Comparison of ENCODE assay signal across 8 mouse cellular contexts in genomic region chr12:108834786-108835185, GRCm38 (mm10). TPM values are rescaled to one million over a fixed set of nuclear protein-coding genes. Genes with fewer than 3 reads are reported as not detected.
DNase-seq lines count a peak whose midpoint lies in the region; ATAC-seq and TF ChIP-seq lines count a peak whose summit lies in the region.

No protein-coding gene starts in this region.

- no peak for DNase-seq in kidney, postnatal 0 days (ENCODE audit: low spot score)
- no peak for DNase-seq in kidney, adult 18-20 months
- no peak for DNase-seq in embryonic facial prominence, embryonic 14.5 days (ENCODE audit: low spot score)
- DNase-seq in limb, embryonic 10.5 days (ENCODE audit: low spot score) = no peak
- no peak for DNase-seq in embryo, embryonic 11 days
- no peak for DNase-seq in natural killer cell, adult 2 months (ENCODE audit: low spot score in 2 of 2)
- no peak for DNase-seq in T-cell, adult 2 months (ENCODE audit: low spot score)

- H3K4me3 ChIP-seq in kidney, postnatal 0 days (replicated peaks; ENCODE audit: low read depth, low read length) = peak overlapping the region; percentile 58
- peak overlapping the region; percentile 79 for H3K4me3 ChIP-seq in embryonic facial prominence, embryonic 14.5 days (ENCODE audit: low read depth, low read length)
- H3K4me3 ChIP-seq in limb, embryonic 10.5 days = peak overlapping the region; percentile 79
- H3K4me3 ChIP-seq in neural tube, embryonic 12.5 days = peak overlapping the region; percentile 65

- H3K4me2 ChIP-seq in kidney, postnatal 0 days (ENCODE audit: low read length) = peak overlapping the region; percentile 94
- peak overlapping the region; percentile 82 for H3K4me2 ChIP-seq in embryonic facial prominence, embryonic 14.5 days (ENCODE audit: low read depth, low read length)
- H3K4me2 ChIP-seq in neural tube, embryonic 12.5 days (replicated peaks) = peak overlapping the region; percentile 97

- H3K36me3 ChIP-seq in kidney, postnatal 0 days (ENCODE audit: insufficient read depth, low read length) = no peaks in the 10 kb centered on the region
- H3K36me3 ChIP-seq in embryonic facial prominence, embryonic 14.5 days (ENCODE audit: control insufficient read depth, insufficient read depth, low read length) = peaks cover 12% of the 10 kb centered on the region
- peaks cover 47% of the 10 kb centered on the region for H3K36me3 ChIP-seq in limb, embryonic 10.5 days
- H3K36me3 ChIP-seq in neural tube, embryonic 12.5 days = peaks cover 8% of the 10 kb centered on the region; the same call in 1 of the 2 replicates

- WGBS in kidney, postnatal 0 days = 45% methylated on average over 5 of the region's 5 CpGs
- 35% methylated on average over 5 of the region's 5 CpGs for WGBS in embryonic facial prominence, embryonic 14.5 days
- 43% methylated on average over 5 of the region's 5 CpGs for WGBS in limb, embryonic 10.5 days
- 44% methylated on average over 5 of the region's 5 CpGs for WGBS in neural tube, embryonic 12.5 days

- no peak for ATAC-seq in kidney, postnatal 0 days (replicated peaks; ENCODE audit: low FRiP score, low read depth)
- no peak for ATAC-seq in embryonic facial prominence, embryonic 14.5 days (ENCODE audit: low read depth)
- ATAC-seq in neural tube, embryonic 12.5 days (ENCODE audit: low FRiP score, low read depth) = no peak

- TF ChIP-seq CTCF in kidney, postnatal 0 days (IDR thresholded peaks at IDR 0.05; ENCODE audit: low read depth) = no peak

- H3K9ac ChIP-seq in kidney, postnatal 0 days (ENCODE audit: low read depth, low read length) = peak overlapping the region; percentile 76; the same call in 1 of the 2 replicates
- H3K9ac ChIP-seq in embryonic facial prominence, embryonic 14.5 days (ENCODE audit: low read depth, low read length) = peak overlapping the region; percentile 82
- peak overlapping the region; percentile 74 for H3K9ac ChIP-seq in neural tube, embryonic 12.5 days

- no peaks in the 10 kb centered on the region for H3K9me3 ChIP-seq in kidney, postnatal 0 days (replicated peaks; ENCODE audit: low read length)
- no peaks in the 10 kb centered on the region for H3K9me3 ChIP-seq in embryonic facial prominence, embryonic 14.5 days (ENCODE audit: control insufficient read depth, low read length)
- no peaks in the 10 kb centered on the region for H3K9me3 ChIP-seq in limb, embryonic 10.5 days (replicated peaks)
- no peaks in the 10 kb centered on the region for H3K9me3 ChIP-seq in neural tube, embryonic 12.5 days

- no peak overlapping the region for H3K27ac ChIP-seq in kidney, postnatal 0 days
- no peak overlapping the region for H3K27ac ChIP-seq in embryonic facial prominence, embryonic 14.5 days (replicated peaks; ENCODE audit: low read depth, low read length)
- H3K27ac ChIP-seq in limb, embryonic 10.5 days = peak overlapping the region; percentile 88; the same call in 1 of the 2 replicates
- H3K27ac ChIP-seq in neural tube, embryonic 12.5 days = no peak overlapping the region

- H3K27me3 ChIP-seq in kidney, postnatal 0 days (ENCODE audit: insufficient read depth, low read length) = no peaks in the 10 kb centered on the region
- no peaks in the 10 kb centered on the region for H3K27me3 ChIP-seq in embryonic facial prominence, embryonic 14.5 days (replicated peaks; ENCODE audit: control insufficient read depth, insufficient read depth, low read length)
- 0 out of 2 replicates have a peak, but pooled peaks cover 9% of the 10 kb centered on the region for H3K27me3 ChIP-seq in limb, embryonic 10.5 days (ENCODE audit: low read depth, poor library complexity, severe bottlenecking)
- H3K27me3 ChIP-seq in neural tube, embryonic 12.5 days (replicated peaks) = no peaks in the 10 kb centered on the region

- H3K4me1 ChIP-seq in kidney, postnatal 0 days (replicated peaks; ENCODE audit: insufficient read depth, low read length) = peaks cover 45% of the 10 kb centered on the region
- peaks cover 19% of the 10 kb centered on the region for H3K4me1 ChIP-seq in embryonic facial prominence, embryonic 14.5 days (ENCODE audit: control insufficient read depth, insufficient read depth, low read length)
- H3K4me1 ChIP-seq in limb, embryonic 10.5 days = peaks cover 49% of the 10 kb centered on the region
- peaks cover 55% of the 10 kb centered on the region for H3K4me1 ChIP-seq in neural tube, embryonic 12.5 days

RNA-seq across cellular contexts. Expression of gene Slc25a29, which starts 0.9 kb away (rescaled TPM):
- 6.4 and 6.6 TPM in 2 replicates for polyA plus RNA-seq in kidney, postnatal 0 days (2015; fragmentation: Nextera tagmentation; extraction: Ambion mirVana)
- polyA plus RNA-seq in embryonic facial prominence, embryonic 14.5 days (2014; fragmentation: Nextera tagmentation; extraction: Ambion mirVana) = 8.4 and 9.7 TPM in 2 replicates
- polyA plus RNA-seq in limb, embryonic 10.5 days (2016; fragmentation: Nextera tagmentation; extraction: Ambion mirVana) = 12.8 and 13.8 TPM in 2 replicates
- 15.4 and 16.0 TPM in 2 replicates for polyA plus RNA-seq in neural tube, embryonic 12.5 days (2016; fragmentation: Nextera tagmentation; extraction: Ambion mirVana)

RNA-seq across cellular contexts. Expression of gene Slc25a47, which starts 1.1 kb away (rescaled TPM):
- 7.1 and 7.6 TPM in 2 replicates for polyA plus RNA-seq in kidney, postnatal 0 days (2015; fragmentation: Nextera tagmentation; extraction: Ambion mirVana)
- 9.8 and 13.0 TPM in 2 replicates for polyA plus RNA-seq in embryonic facial prominence, embryonic 14.5 days (2014; fragmentation: Nextera tagmentation; extraction: Ambion mirVana)
- polyA plus RNA-seq in limb, embryonic 10.5 days (2016; fragmentation: Nextera tagmentation; extraction: Ambion mirVana) = 13.1 and 15.6 TPM in 2 replicates
- polyA plus RNA-seq in neural tube, embryonic 12.5 days (2016; fragmentation: Nextera tagmentation; extraction: Ambion mirVana) = 12.2 and 14.5 TPM in 2 replicates

RNA-seq across cellular contexts. Expression of gene Yy1, which starts 42.0 kb away (rescaled TPM):
- polyA plus RNA-seq in kidney, postnatal 0 days (2015; fragmentation: Nextera tagmentation; extraction: Ambion mirVana) = 15.6 and 17.3 TPM in 2 replicates
- 19.9 and 20.3 TPM in 2 replicates for polyA plus RNA-seq in embryonic facial prominence, embryonic 14.5 days (2014; fragmentation: Nextera tagmentation; extraction: Ambion mirVana)
- polyA plus RNA-seq in limb, embryonic 10.5 days (2016; fragmentation: Nextera tagmentation; extraction: Ambion mirVana) = 16.9 and 19.0 TPM in 2 replicates
- polyA plus RNA-seq in neural tube, embryonic 12.5 days (2016; fragmentation: Nextera tagmentation; extraction: Ambion mirVana) = 18.4 and 19.8 TPM in 2 replicates

RNA-seq across cellular contexts. Expression of gene Wdr25, which starts 58.6 kb away (rescaled TPM):
- 5.3 and 6.6 TPM in 2 replicates for polyA plus RNA-seq in kidney, postnatal 0 days (2015; fragmentation: Nextera tagmentation; extraction: Ambion mirVana)
- polyA plus RNA-seq in embryonic facial prominence, embryonic 14.5 days (2014; fragmentation: Nextera tagmentation; extraction: Ambion mirVana) = 2.6 and 3.8 TPM in 2 replicates
- polyA plus RNA-seq in limb, embryonic 10.5 days (2016; fragmentation: Nextera tagmentation; extraction: Ambion mirVana) = 11.8 and 12.3 TPM in 2 replicates
- polyA plus RNA-seq in neural tube, embryonic 12.5 days (2016; fragmentation: Nextera tagmentation; extraction: Ambion mirVana) = 7.0 and 9.8 TPM in 2 replicates

RNA-seq across cellular contexts. Expression of gene Wars, which starts 59.2 kb away (rescaled TPM):
- 67.3 and 72.7 TPM in 2 replicates for polyA plus RNA-seq in kidney, postnatal 0 days (2015; fragmentation: Nextera tagmentation; extraction: Ambion mirVana)
- polyA plus RNA-seq in embryonic facial prominence, embryonic 14.5 days (2014; fragmentation: Nextera tagmentation; extraction: Ambion mirVana) = 63.6 and 73.1 TPM in 2 replicates
- polyA plus RNA-seq in limb, embryonic 10.5 days (2016; fragmentation: Nextera tagmentation; extraction: Ambion mirVana) = 138 and 157 TPM in 2 replicates
- 120 and 123 TPM in 2 replicates for polyA plus RNA-seq in neural tube, embryonic 12.5 days (2016; fragmentation: Nextera tagmentation; extraction: Ambion mirVana)
